Mouse (Mus musculus) T-cell, adult 2 months (primary cell): ENCODE measurements around the gene Tnfrsf21.

ENCODE experiments used
- DNase-seq: peaks from one replicate; pipeline ENCODE4 v3.0.0; 2022; ENCODE audit warnings: low spot score

The Tnfrsf21 gene

DNA sequence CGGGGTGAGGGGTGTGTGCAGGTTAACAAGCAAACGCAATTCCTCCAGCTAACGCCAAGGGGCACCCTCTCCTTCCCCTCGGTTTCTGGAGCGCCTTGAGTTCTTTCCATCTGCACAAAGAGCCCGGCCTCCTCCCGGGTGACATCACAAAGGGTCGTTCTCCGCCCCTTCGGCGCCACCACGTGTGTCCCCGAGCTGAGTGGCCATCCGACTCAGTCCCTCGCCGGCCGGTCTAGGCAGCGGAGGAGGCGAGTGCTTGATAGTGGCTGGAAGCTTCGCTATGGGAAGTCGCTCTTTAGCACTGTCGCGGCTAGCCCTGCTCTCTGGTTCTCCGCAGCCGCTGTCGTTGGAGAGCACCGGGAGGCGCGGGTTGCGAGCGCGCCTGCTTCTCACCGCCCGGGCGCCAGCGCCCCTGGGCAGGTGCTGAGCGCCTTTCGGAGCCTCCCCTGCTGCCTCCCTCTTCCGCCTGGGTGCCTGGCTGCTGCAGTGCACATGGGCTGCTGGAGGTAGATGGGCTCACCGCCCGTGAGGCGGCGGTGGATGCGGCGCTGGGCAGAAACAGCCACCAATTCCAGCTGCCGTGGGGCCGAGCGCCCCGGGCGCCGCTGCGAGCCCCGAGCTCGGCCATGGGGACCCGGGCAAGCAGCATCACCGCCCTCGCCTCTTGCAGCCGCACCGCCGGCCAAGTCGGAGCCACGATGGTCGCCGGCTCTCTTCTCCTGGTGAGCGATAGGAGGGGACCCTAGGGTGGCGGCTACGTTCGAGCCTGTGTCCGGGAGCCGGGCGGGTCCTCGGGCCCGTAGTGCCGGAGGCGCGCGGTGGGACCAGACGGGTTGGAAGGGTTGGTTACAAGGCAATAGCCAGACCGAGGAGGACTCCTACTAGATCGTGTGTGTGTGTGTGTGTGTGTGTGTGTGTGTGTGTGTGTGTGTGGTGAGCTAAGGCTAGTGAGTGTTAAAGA is at the start of gene Tnfrsf21:
Gene Tnfrsf21 (plus strand): TSS at position 185 of the 961 bp plus-strand sequence.
- peak; percentile 7 for DNase-seq

DNA sequence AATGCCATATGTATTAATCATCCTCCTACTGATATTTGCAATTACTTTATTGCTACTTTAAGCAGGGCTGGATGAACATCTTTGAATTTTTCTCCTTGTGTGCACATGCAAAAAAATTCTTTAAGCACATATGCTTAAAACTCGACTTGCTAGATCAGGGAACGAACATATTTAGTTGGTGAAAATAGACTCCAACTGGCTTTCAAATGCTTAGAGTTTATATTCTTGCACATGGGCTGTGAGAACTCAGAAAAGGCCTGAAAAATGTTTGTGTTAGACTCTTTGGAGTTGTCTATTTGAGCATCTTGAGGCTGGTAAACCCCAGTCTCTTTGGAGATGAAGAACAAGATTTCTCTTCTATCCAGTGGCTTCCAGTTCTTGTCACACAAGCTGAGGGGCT is 48.2 kb upstream of the Tnfrsf21 start:
- no peak for DNase-seq

DNA sequence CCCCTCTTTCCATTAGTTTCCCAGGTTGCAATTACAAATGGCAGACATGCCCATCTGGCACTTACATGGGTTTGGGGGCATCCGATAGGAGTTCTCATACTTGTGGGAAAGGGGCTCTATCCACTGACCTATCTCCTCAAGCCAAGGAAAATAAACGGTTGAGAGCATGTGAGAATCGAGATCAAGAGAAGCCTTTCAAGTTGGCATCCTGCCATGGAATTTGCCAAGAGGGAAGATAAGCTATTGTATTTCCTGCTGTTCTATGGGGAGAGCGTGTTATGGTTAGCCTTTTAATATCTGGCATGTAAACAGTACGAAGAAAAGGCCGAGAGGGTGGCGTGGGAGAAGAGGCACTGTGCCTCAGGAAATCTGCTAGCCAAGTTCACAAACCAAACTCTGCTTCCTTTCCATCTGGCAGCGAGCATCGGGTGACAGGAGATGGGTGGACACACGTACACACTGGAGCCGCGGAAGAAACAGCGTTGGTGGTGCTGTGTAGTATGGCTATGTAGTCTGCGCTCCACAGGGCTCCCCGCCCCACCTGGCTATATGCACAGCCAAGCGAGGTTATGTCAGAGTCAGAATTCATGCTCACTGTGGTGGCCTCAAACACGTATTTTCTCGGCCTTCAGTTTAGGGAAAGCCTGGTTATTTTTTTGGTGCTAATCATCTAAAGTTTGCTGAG is 40.9 kb upstream of the Tnfrsf21 start:
- DNase-seq = no peak

DNA sequence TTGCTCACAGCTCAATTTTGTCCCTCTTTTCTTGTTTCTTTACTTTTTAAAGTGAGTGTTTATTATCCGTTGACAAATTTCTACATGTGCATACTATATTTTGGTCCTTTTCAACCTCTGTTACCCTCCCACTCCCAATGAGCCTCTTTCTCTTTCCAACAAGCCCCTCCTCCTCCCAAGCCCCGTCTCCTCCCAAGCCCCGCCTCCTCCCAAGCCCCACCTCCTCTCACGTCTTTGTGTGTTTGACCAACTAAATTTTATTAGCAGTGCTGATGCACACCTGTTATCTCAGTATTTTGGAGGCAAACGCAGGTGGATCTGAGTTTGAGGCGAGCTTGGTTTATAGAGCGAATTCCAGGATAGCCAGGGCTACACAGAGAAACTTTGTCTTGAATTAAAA is 38.6 kb upstream of the Tnfrsf21 start:
- DNase-seq = no peak

DNA sequence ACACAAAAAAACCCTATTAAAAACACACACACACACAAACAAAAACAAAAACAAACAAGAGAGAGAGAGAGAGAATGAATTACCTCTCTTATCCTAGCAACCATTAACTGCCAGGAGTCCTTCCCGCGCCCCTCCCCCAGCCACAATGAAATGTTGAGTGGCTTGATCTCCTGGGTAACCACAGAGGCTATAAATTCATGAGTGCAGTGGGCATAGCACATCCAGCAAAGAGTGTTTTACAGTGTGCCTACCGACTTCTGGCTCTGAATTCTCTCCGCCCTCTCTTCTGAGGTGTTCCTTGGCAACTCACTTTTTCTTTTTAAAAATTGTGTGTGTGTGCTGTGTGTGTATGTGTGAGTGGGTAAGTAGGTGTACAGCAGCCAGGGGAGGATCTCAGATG is 38.0 kb upstream of the Tnfrsf21 start:
- DNase-seq = no peak

DNA sequence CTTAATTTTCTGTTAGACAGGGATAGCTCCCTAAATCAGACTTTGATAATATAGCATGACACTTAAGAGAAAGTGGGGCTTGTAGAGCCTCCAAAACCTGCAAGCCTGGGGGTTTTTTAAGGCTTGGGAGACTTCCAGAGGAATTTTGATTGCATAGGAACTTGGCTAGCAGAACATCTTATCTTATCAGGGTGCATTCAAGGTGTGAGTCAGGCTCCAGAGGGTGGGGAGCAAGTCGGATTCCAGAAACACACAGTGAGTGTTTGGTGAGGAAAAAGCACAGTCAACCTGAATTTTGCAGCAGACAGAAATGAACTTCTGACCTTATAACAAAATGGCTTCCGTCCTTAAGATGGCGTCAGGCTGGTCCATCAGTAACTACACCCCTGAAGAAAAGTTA is 34.5 kb upstream of the Tnfrsf21 start:
- no peak for DNase-seq

DNA sequence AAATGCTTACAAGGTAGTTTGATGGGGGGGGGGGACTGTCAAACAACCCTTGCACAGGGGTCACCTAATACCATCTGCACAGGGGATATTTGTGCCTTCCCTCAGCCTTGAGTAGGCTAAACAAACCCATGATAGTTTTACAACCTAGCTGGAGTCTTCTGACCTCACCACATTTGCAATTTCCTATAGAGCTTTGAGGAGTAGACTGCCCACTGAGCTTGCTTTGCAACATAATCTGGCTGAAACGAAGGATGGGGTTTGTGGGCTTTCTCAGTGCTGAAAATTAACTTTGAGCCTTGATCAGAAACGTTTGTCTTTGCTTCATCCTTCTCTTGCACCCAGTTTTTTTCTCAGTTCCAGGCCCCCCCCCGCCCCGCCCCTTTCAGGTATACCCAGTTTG is 33.8 kb upstream of the Tnfrsf21 start:
- no peak for DNase-seq

DNA sequence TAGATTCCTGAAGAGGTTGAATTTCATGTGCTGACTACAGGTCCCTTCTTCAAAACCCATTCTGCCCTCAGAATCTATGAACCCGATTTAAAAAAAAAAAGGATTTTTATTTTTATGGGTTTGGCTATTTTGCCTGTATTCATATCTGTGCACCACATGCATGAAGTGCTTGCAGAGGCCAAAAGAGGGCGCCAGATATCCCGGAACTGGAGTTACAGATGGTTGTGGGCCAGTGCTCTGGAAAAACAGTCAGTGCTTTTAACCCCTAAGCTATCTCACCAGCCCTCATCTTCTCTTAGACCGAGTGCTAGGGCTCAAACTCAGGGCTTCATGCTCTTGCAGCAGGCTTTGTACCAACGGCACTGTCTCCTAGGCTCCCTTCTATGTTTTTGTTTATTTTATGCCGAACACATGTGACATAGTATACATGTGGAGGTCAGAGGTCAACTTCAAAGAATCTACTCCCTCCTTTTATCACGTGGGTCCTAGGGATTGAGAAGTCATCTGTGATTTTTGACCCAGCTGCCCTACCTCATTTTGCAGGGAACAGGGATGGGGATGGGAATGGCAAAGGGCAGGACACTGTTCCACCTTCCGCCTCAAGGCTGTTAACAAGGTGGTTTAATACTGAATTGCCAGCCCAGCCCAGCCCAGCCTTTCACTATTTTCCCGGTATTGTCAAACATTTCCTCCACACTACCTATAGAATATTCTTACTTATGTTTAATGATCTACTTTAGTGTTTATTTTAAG is 30.3 kb upstream of the Tnfrsf21 start:
- DNase-seq = no peak

DNA sequence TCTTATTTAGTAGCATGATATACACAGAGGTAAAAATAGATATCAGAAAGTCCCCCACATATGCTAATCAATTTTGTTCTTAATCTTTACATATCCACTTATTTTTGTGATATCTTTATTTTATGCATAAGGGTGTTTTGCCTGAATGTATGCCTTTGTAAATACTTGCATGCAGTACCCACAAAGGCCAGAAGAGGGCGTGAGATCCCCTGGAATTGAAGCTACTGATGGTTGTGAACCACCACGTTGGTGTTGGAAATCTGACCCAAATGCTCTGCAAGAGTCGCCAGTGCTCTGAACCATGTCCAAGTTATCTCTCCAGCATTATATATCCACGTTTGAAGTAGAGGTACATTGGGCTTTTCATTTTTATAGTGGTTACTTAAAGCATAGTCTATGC is 28.7 kb upstream of the Tnfrsf21 start:
- no peak for DNase-seq

DNA sequence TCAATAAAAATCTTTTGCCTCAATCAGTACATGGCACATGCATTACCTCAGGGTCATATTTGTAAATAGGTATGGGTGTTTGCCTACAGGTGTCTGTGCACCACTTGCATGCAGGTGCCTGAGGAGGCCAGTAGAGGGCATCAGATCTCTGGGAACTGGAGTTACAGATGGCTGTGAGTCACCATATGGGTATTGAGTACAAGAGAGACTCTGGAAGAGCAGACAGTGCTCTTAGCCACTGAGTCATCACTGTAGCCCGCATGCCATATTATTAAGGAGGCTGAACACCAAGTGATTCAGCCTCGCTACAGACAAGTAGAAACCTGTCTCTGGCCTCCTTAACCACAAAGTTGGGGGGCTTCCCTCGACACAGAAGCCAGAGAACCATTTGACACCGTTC is 26.4 kb upstream of the Tnfrsf21 start:
- no peak for DNase-seq

DNA sequence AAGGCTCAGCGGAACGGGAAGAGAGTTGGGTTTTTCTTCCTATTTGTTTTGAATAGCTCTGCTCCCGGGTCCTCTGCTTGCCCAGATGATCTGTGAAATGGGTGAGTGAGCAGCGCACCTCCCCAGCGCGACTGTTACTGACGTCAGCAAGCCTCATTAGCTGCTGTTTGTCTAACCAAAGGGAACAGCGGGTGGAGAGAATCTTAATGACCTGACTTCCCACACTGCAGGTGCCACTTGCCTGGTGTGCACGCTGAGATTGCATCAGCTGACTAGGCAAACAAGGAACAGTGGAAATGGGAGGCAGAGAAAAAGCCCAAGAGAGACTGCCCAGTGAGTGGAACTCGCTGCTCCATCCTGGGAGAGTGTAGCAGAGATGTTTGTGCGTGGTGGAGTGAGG is 25.2 kb upstream of the Tnfrsf21 start:
- no peak for DNase-seq

DNA sequence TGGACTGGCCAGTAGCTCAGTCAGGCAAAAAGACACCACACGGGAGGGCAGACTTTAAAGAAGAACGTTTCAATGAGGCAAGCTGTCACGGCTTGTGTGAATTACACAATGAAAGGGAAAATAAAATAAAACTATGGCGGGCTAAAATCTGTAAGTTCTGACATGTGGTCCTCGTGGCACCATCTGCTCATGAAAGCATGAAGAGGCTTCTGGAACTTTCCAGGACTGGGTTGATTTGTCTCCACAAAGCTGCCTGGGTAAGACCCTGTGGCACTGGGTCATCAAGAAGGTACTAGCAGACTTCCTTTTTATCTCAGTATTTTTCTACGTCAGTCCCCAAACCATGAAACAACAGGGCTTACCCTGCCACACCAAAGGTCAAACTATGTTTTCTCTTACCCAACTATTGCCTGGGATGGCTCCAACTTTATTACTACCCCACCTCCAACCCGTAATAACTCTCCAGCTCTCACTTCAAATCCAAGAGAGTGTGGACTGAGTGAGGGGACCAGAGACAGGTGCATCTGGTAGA is 16.8 kb upstream of the Tnfrsf21 start:
- DNase-seq = no peak

DNA sequence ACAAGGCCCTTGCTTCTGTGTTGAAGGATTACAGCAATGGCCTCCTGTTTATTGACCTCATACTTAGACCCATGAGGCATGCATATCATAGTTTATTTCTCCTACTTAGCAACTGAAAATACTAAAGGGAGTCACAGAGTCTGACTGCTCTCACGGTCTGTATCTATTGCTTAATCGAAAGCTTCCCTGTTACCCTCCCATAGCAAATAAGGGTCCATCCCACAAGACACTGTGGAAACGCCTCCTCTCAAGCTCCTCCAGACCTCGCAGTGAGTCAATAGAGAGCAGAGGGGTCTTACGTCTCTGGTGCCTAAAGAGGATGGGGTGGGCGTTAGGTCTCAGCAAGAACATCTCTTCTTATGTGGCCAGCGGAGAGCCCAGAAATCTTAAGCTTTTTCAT is 15.8 kb upstream of the Tnfrsf21 start:
- no peak for DNase-seq

DNA sequence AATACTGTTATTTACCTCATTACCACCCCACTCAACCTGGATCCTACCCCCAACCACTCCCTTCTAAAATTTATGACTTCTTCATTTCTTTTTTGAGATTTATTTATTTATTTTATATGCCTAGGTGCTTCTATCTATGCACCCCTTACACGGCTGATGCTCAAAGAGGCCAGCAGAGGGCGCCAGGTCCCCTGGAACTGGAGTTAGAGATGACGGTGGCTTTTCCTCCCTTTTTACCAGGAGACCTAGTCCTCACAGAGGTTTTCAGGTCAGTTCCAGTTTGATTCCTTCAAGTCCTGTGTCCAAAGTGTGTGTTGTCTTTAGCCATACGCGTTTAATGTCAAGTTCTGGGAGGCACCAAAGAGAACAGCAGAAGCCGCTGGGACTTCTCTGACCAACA is 3.6 kb upstream of the Tnfrsf21 start:
- DNase-seq = no peak

DNA sequence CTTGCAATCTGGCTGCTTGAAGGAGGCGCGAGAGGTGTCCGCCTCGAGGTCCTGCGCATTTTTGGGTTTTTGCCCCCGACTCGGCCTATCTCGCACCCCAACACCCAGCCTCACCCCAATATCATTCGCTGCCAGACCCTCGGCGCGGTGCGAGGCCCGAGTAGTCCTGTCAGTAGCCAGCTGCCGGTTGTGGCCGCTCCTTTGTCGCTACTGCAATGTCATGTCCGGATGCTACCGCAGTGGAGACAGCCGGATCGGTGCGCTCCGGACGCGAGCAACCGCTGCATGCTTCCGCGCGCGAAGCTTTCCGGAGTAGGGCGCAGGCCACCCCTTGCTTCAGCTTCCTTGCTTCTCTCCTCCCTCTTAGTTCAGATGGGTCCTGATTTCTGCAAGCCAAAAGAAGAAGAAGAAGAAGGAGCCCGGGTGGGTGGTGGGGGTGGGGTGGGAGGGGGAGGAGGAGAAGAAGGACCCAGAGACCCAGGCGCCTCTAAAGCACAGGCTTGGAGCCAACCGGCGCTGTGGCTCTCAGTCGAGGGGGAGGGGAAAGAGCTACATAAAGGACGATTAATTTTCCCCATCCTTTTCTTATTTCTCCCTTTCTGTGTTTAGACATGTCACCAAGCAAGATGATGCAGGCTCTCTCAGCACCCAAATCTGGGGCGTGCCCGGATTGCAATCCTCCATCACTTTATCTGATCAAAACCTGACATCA is 1.1 kb downstream of the Tnfrsf21 start:
- no peak for DNase-seq

DNA sequence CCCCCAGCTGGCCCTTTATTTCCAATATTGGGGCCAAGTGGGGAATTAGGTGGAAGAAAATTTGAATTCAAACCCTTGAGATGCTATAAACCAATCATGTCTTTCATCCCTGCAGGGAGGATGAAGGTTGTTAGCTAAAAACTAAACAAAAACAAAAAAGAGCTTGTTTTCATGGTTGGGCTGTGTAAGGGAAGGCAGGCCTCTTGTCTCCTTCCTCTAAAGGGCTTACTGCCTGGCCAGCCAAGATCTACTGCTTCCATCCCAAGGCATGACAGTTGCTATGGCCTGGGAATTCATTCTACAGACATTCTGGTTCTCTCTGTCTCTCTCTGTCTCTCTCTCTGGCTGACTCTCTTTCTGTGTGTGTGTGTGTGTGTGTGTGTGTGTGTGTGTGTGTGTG is 1.7 kb downstream of the Tnfrsf21 start:
- no peak for DNase-seq

DNA sequence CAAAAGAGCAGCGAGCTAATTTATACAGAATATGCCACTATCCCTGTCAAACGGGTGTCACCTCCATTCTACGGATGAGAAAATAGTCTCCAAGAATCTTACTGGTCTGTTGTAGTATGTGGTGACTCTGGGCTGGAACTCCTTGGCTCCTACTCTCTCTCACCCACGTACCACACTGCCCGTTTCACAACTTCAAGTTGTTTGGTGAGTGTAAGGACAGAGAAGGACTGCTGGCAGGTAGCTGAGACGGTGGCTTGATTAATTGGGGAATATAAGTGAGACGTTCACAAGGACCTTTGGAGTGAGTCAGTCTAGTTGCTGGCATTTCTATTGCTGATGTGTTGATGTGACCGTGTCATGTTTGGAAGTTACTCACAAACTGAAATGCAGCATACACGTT is 3.3 kb downstream of the Tnfrsf21 start:
- no peak for DNase-seq

DNA sequence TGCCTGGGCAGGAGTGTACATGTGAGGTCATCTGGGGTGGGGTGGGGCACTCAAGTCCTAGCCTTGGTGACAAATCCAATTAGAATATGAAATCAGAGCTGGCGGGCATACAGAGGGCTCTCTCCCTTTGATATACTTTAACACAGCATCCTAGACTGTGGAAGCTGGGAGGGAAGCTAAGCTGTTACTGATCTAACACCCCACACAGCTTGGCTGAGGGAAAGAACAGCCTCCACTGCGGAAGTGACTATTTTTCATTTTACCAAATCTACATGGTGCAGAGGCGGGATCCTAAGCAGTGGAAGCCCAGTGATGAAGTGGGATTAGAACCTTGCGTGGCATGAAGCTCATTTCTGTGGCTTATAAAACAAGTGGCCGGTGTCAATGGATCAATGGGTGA is 4.7 kb downstream of the Tnfrsf21 start:
- DNase-seq = no peak

DNA sequence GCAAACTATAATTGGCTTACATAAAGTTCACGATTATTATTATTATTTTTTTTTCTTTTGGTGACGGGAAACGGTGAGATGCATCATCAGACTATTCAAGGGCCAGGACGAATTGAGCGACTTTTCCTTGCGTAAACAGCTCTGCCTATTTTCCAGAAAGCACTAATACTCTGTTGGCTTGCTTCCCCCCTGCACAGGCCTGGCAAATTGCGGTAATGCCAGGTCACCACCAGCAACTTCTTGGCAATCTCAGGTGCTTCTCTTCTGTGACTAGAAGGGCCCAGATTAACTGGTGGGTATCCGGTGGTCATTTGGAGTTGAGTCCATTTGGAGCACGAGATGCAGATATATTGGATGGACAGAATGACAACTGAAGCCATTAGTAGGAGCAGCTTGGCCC is 5.7 kb downstream of the Tnfrsf21 start:
- DNase-seq = no peak

DNA sequence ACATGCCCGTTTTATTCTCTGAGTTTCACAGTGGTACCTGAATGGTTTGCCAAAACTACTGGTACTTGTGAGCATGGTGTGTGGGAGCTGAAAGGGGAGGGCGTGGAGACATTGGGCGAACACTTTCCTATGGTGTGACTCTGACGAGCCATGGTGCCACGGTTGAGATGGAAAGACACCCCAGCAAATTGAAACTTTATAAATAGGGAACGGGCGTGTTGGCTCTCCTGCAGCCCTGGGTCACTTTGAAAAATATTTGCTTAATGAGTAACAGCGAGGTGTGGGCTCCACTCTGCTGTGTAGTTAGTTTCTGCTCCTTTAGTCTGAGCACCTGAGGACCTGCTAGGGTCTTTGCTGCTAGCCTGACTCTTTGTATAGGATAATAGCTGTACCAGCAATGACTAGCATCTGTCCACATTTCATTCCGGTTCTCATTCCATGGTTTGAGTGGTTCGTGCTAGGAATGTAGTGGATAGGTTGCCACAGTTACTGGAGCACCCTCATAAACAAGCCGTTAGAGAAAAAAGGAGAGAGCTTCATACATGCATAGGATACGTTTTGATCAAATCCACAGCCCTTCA is 7.4 kb downstream of the Tnfrsf21 start:
- DNase-seq = no peak

DNA sequence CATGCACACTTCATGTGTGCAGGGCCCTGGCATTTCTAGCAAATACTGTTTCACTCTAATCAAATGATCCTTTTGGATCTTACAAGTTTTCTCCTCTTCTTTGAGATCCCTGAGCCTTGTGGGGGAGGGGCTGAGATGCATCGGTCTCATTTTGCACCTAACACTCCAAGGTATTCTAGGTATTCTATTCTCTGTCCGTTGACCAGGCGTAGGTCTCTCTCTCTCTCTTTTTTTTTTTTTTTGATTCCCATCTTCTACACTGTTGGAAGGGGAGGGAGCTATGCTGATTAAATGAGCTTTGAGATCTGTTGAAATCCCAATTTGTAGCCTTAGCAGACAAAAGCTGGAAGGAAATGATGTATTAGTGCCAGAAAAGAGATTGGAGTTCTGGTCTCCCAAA is 8.2 kb downstream of the Tnfrsf21 start:
- DNase-seq = no peak
